Mouse (Mus musculus): ENCODE data around the gene Vav3. TPM values are rescaled to one million over a fixed set of nuclear protein-coding genes. Genes with fewer than 3 reads are reported as not detected.

The Vav3 gene
- total and polyA plus RNA-seq, 2 experiments from 2014 or later: 9.2 to 11.6 TPM

GRCm38 (mm10) chr3:109540009-109540408, 199.6 kb downstream of the Vav3 start:
- ATAC-seq (ENCODE audit: low FRiP score): no peak
- Histone ChIP-seq H3K27ac (ENCODE audit: low read depth, low read length) (no peak overlapping the region), H3K4me2 (ENCODE audit: low read depth, low read length, poor library complexity, severe bottlenecking) (no peak overlapping the region), H3K9ac (replicated peaks; ENCODE audit: low read length, poor library complexity, severe bottlenecking) (no peak overlapping the region), H3K4me1 (ENCODE audit: insufficient read depth, low read length) (no peaks in the 10 kb centered on the region), H3K27me3 (ENCODE audit: insufficient read depth, low read length) (no peaks in the 10 kb centered on the region), H3K4me3 (ENCODE audit: low read depth, low read length) (no peak overlapping the region), H3K9me3 (ENCODE audit: low read length) (no peaks in the 10 kb centered on the region), H3K36me3 (ENCODE audit: insufficient read depth, low read length) (no peaks in the 10 kb centered on the region)
- no peak for DNase-seq (ENCODE audit: low spot score)
- WGBS: 46% methylated on average over 4 of the region's 4 CpGs
- no peak for TF ChIP-seq CTCF (IDR thresholded peaks at IDR 0.05)

- DNase-seq (ENCODE audit: low spot score) (peak; percentile 28), ATAC-seq (ENCODE audit: low FRiP score) (no peak)
- no peak overlapping the region for H3K4me3 ChIP-seq (ENCODE audit: low read depth, low read length)
- no peak overlapping the region for H3K9ac ChIP-seq (replicated peaks; ENCODE audit: low read length, poor library complexity, severe bottlenecking)
- no peaks in the 10 kb centered on the region for H3K36me3 ChIP-seq (ENCODE audit: insufficient read depth, low read length)
- no peak overlapping the region for H3K4me2 ChIP-seq (ENCODE audit: low read depth, low read length, poor library complexity, severe bottlenecking)
- TF ChIP-seq CTCF (IDR thresholded peaks at IDR 0.05): peak; percentile 38
- 44% methylated on average over 7 of the region's 7 CpGs for WGBS
- H3K27ac ChIP-seq (ENCODE audit: low read depth, low read length): no peak overlapping the region
- no peaks in the 10 kb centered on the region for H3K4me1 ChIP-seq (ENCODE audit: insufficient read depth, low read length)
- no peaks in the 10 kb centered on the region for H3K27me3 ChIP-seq (ENCODE audit: insufficient read depth, low read length)
- no peaks in the 10 kb centered on the region for H3K9me3 ChIP-seq (ENCODE audit: low read length)
Observed at GRCm38 (mm10) chr3:109544476-109545221, 204.2 kb downstream of the Vav3 start.

DNA sequence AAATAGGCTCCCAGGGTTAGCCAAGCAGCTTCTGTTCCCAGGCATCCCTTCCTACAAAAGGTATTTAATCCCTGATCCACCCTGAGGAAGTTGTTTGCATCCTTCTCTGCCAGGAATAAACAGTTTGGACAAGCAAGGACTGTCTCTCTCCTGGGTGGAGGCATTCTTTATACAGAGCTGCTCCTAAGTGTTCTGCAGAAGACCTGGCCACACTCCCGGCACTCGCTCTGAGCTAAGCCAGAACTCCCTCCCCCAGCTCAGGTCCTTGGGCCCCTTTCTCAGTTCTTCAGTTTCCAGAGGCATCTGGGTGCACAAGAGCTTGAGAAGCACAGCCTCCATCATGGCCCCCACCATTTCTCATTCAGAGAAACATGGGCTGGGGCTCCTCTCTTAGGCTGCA, 216.9 kb downstream of the Vav3 start:
- H3K4me1 ChIP-seq (ENCODE audit: insufficient read depth, low read length): no peaks in the 10 kb centered on the region
- H3K4me2 ChIP-seq (ENCODE audit: low read depth, low read length, poor library complexity, severe bottlenecking): no peak overlapping the region
- no peak for ATAC-seq (ENCODE audit: low FRiP score)
- DNase-seq (ENCODE audit: low spot score): no peak
- TF ChIP-seq CTCF (IDR thresholded peaks at IDR 0.05): no peak
- 68% methylated on average over 2 of the region's 2 CpGs for WGBS
- no peak overlapping the region for H3K27ac ChIP-seq (ENCODE audit: low read depth, low read length)
- H3K4me3 ChIP-seq (ENCODE audit: low read depth, low read length): no peak overlapping the region
- no peaks in the 10 kb centered on the region for H3K36me3 ChIP-seq (ENCODE audit: insufficient read depth, low read length)
- H3K27me3 ChIP-seq (ENCODE audit: insufficient read depth, low read length): no peaks in the 10 kb centered on the region
- H3K9ac ChIP-seq (replicated peaks; ENCODE audit: low read length, poor library complexity, severe bottlenecking): no peak overlapping the region
- H3K9me3 ChIP-seq (ENCODE audit: low read length): no peaks in the 10 kb centered on the region

DNA sequence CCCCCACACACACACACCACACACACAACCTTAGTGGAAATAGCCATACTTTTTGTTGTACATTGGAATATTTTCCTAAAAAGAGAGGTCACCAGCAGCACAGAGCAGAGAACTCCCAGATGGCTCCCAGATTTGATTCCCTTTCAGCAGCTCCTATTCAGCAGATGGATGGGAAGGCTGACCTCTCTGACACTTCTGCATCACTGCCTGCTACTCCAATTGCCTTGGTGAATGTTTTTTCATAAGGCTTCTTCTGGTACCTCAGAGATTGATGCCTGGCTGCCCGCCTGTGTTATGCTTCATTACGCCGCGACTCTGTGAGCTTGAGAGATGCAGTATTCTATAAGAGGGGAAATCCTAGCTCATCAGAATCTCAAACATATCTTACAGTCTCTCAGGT, 220.8 kb downstream of the Vav3 start:
- WGBS: 37% methylated on average over 4 of the region's 4 CpGs
- H3K4me3 ChIP-seq (ENCODE audit: low read depth, low read length): no peak overlapping the region
- H3K4me2 ChIP-seq (ENCODE audit: low read depth, low read length, poor library complexity, severe bottlenecking): no peak overlapping the region
- ATAC-seq (ENCODE audit: low FRiP score) (no peak), DNase-seq (ENCODE audit: low spot score) (peak; percentile 62)
- no peak for TF ChIP-seq CTCF (IDR thresholded peaks at IDR 0.05)
- no peaks in the 10 kb centered on the region for H3K27me3 ChIP-seq (ENCODE audit: insufficient read depth, low read length)
- no peak overlapping the region for H3K9ac ChIP-seq (replicated peaks; ENCODE audit: low read length, poor library complexity, severe bottlenecking)
- H3K36me3 ChIP-seq (ENCODE audit: insufficient read depth, low read length): no peaks in the 10 kb centered on the region
- H3K4me1 ChIP-seq (ENCODE audit: insufficient read depth, low read length): no peaks in the 10 kb centered on the region
- H3K27ac ChIP-seq (ENCODE audit: low read depth, low read length): no peak overlapping the region
- no peaks in the 10 kb centered on the region for H3K9me3 ChIP-seq (ENCODE audit: low read length)

- ATAC-seq (ENCODE audit: low FRiP score): no peak
- H3K4me2 ChIP-seq (ENCODE audit: low read depth, low read length, poor library complexity, severe bottlenecking): no peak overlapping the region
- WGBS: 65% methylated on average over 7 of the region's 7 CpGs
- no peak overlapping the region for H3K27ac ChIP-seq (ENCODE audit: low read depth, low read length)
- no peak overlapping the region for H3K4me3 ChIP-seq (ENCODE audit: low read depth, low read length)
- DNase-seq (ENCODE audit: low spot score): no peak
- no peak overlapping the region for H3K9ac ChIP-seq (replicated peaks; ENCODE audit: low read length, poor library complexity, severe bottlenecking)
- no peaks in the 10 kb centered on the region for H3K36me3 ChIP-seq (ENCODE audit: insufficient read depth, low read length)
- no peaks in the 10 kb centered on the region for H3K4me1 ChIP-seq (ENCODE audit: insufficient read depth, low read length)
- H3K9me3 ChIP-seq (ENCODE audit: low read length): no peaks in the 10 kb centered on the region
- no peaks in the 10 kb centered on the region for H3K27me3 ChIP-seq (ENCODE audit: insufficient read depth, low read length)
- TF ChIP-seq CTCF (IDR thresholded peaks at IDR 0.05): no peak
Observed at GRCm38 (mm10) chr3:109561776-109562175, 221.3 kb downstream of the Vav3 start.

GRCm38 (mm10) chr3:109562268-109562667, 221.8 kb downstream of the Vav3 start:
- H3K4me3 ChIP-seq (ENCODE audit: low read depth, low read length): no peak overlapping the region
- no peaks in the 10 kb centered on the region for H3K36me3 ChIP-seq (ENCODE audit: insufficient read depth, low read length)
- no peaks in the 10 kb centered on the region for H3K27me3 ChIP-seq (ENCODE audit: insufficient read depth, low read length)
- no peak overlapping the region for H3K27ac ChIP-seq (ENCODE audit: low read depth, low read length)
- DNase-seq (ENCODE audit: low spot score) (no peak), ATAC-seq (ENCODE audit: low FRiP score) (no peak)
- no peaks in the 10 kb centered on the region for H3K4me1 ChIP-seq (ENCODE audit: insufficient read depth, low read length)
- H3K9ac ChIP-seq (replicated peaks; ENCODE audit: low read length, poor library complexity, severe bottlenecking): no peak overlapping the region
- 88% methylated on average over 4 of the region's 4 CpGs for whole genome bisulfite sequencing
- no peak for TF ChIP-seq CTCF (IDR thresholded peaks at IDR 0.05)
- H3K9me3 ChIP-seq (ENCODE audit: low read length): no peaks in the 10 kb centered on the region
- H3K4me2 ChIP-seq (ENCODE audit: low read depth, low read length, poor library complexity, severe bottlenecking): no peak overlapping the region

All from midbrain, postnatal 0 days (tissue).